Mouse (Mus musculus) thymus, adult 18-20 months (tissue): ENCODE data around the gene Usp28.
A peak's percentile ranks its signal among the peaks of the same experiment; 100 is the strongest.
"Not testable (repeated sequence)": the region's sequence is repeated elsewhere in the genome, so short reads cannot be mapped to it uniquely, and the experiment has no call there.

Experiments used
- DNase-seq, 2 experiments: peaks; one replicate each; pipeline ENCODE4 v3.0.0; 2022; ENCODE audit warnings: mixed read lengths in 2 of 2

The Usp28 gene

GRCm38 (mm10) chr9:48984845-48985707, at the start of gene Usp28:
Gene Usp28 (plus strand): TSS chr9:48985375.
- DNase-seq: peak; percentile 98

GRCm38 (mm10) chr9:48942349-48942748, 42.8 kb upstream of the Usp28 start:
- DNase-seq: no peak

GRCm38 (mm10) chr9:48947565-48947964, 37.6 kb upstream of the Usp28 start:
- no peak for DNase-seq

- no peak for DNase-seq
Observed at GRCm38 (mm10) chr9:48961314-48961713, 23.9 kb upstream of the Usp28 start.

- DNase-seq: no peak
Observed at GRCm38 (mm10) chr9:48962131-48962530, 23.0 kb upstream of the Usp28 start.

GRCm38 (mm10) chr9:48964587-48965040, 20.6 kb upstream of the Usp28 start, which contains the start of gene Htr3b:
Gene Htr3b (minus strand): TSS chr9:48964990.
- DNase-seq: no peak

- no peak for DNase-seq
Observed at GRCm38 (mm10) chr9:48972494-48972893, 12.7 kb upstream of the Usp28 start.

GRCm38 (mm10) chr9:48976661-48977355, 8.4 kb upstream of the Usp28 start:
- no peak for DNase-seq

- DNase-seq: no peak
Observed at GRCm38 (mm10) chr9:48980371-48980770, 4.8 kb upstream of the Usp28 start.

GRCm38 (mm10) chr9:48980781-48981180, 4.4 kb upstream of the Usp28 start:
- DNase-seq: no peak

- no peak for DNase-seq
Observed at GRCm38 (mm10) chr9:48981827-48982226, 3.3 kb upstream of the Usp28 start.

- not testable (repeated sequence) for DNase-seq
Observed at GRCm38 (mm10) chr9:48983801-48984200, 1.4 kb upstream of the Usp28 start.

- no peak for DNase-seq
Observed at GRCm38 (mm10) chr9:48984320-48984844, 793 bp upstream of the Usp28 start.

- DNase-seq: no peak
Observed at GRCm38 (mm10) chr9:48985708-48986088, 523 bp downstream of the Usp28 start.

- no peak for DNase-seq
Observed at GRCm38 (mm10) chr9:48986616-48987141, 1.5 kb downstream of the Usp28 start.

- no peak for DNase-seq
Observed at GRCm38 (mm10) chr9:48987201-48988101, 2.3 kb downstream of the Usp28 start.

- DNase-seq: no peak
Observed at GRCm38 (mm10) chr9:48991671-48992070, 6.5 kb downstream of the Usp28 start.

GRCm38 (mm10) chr9:48994779-48995178, 9.6 kb downstream of the Usp28 start:
- DNase-seq: no peak

- DNase-seq: no peak
Observed at GRCm38 (mm10) chr9:48995735-48996134, 10.6 kb downstream of the Usp28 start.

- no peak for DNase-seq
Observed at GRCm38 (mm10) chr9:48999256-48999655, 14.1 kb downstream of the Usp28 start.

GRCm38 (mm10) chr9:49015824-49016223, 30.6 kb downstream of the Usp28 start:
- DNase-seq: no peak

GRCm38 (mm10) chr9:49021289-49021688, 36.1 kb downstream of the Usp28 start:
- no peak for DNase-seq
